ENCODE assay signal across 9 mouse cellular contexts in the genomic region with DNA sequence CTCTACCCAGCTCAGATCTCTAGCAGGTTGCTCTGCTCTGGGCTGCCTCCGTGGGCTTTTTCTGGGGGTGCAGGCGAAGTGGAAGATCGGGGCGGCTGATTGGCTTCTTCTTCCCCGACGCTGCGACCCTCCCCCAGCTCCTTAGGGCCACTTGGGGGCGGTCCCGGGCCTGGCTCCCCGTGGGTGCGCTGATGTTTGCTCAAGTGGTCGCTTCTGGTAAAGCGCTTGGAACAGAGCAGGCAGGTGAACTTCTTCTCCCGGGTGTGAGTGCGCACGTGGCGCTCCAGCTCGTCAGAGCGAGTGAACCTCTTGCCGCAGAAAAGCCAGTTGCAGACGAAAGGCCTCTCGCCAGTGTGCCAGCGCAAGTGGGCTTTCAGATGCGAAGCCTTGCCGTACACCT. TPM values are rescaled to one million over a fixed set of nuclear protein-coding genes. Genes with fewer than 3 reads are reported as not detected.
DNase-seq lines count a peak whose midpoint lies in the region; ATAC-seq lines count a peak whose summit lies in the region.
"Had no signal": no experiment of that assay in that cellular context is flagged by ENCODE, and none has a peak within 500 bp of the region (broad histone marks: within the 10 kb centered on the region; RNA-seq: fewer than 3 reads in every experiment).

No protein-coding gene starts in this region.

- DNase-seq in heart, adult 9 months (ENCODE audit: low spot score in 2 of 2) = no peak
- peak; percentile 83 for DNase-seq in ZHBTc4 (ENCODE audit: low read depth, low spot score)
- peak; percentile 54 for DNase-seq in neural tube, embryonic 10.5 days (ENCODE audit: extremely low spot score, low spot score)
- DNase-seq in heart, postnatal 25 days (ENCODE audit: low spot score) = no peak
- DNase-seq: lung, postnatal 36 days had no signal

- peaks cover 43% of the 10 kb centered on the region for H3K4me1 ChIP-seq in heart, embryonic 12.5 days (replicated peaks)
- H3K4me1 ChIP-seq in hindbrain, embryonic 15.5 days (replicated peaks) = peaks cover 26% of the 10 kb centered on the region

- H3K27ac ChIP-seq in heart, embryonic 12.5 days (ENCODE audit: poor library complexity, severe bottlenecking) = no peak overlapping the region
- H3K27ac ChIP-seq in hindbrain, embryonic 15.5 days (replicated peaks) = no peak overlapping the region

- intact Hi-C loops in heart, postnatal 25 days (cut with DNase I) = no loop called here

- 2% methylated on average over 25 of the region's 25 CpGs for WGBS in heart, embryonic 12.5 days
- 2% methylated on average over 25 of the region's 25 CpGs for WGBS in hindbrain, embryonic 15.5 days

- peak overlapping the region; percentile 57 for H3K4me2 ChIP-seq in heart, embryonic 12.5 days
- peak overlapping the region; percentile 51 for H3K4me2 ChIP-seq in hindbrain, embryonic 15.5 days

- peak overlapping the region; percentile 44; the same call in 1 of the 2 replicates for H3K9ac ChIP-seq in heart, embryonic 12.5 days
- H3K9ac ChIP-seq in hindbrain, embryonic 15.5 days = no peak overlapping the region

- peak overlapping the region; percentile 28 for H3K4me3 ChIP-seq in heart, embryonic 12.5 days
- H3K4me3 ChIP-seq in hindbrain, embryonic 15.5 days = peak overlapping the region; percentile 21; the same call in 1 of the 2 replicates

- H3K36me3 ChIP-seq in heart, embryonic 12.5 days = no peaks in the 10 kb centered on the region
- no peaks in the 10 kb centered on the region for H3K36me3 ChIP-seq in hindbrain, embryonic 15.5 days

- ATAC-seq in heart, embryonic 12.5 days (ENCODE audit: insufficient number of reproducible peaks, low FRiP score) = no peak
- ATAC-seq in hindbrain, embryonic 15.5 days (ENCODE audit: low FRiP score, low read depth) = no peak
- ATAC-seq in monocyte, adult 5-6 weeks (replicated peaks; ENCODE audit: insufficient number of reproducible peaks, low FRiP score, low TSS enrichment, poor library complexity, severe bottlenecking) = no peak
- ATAC-seq in megakaryocyte progenitor cell, adult 5-6 weeks (replicated peaks; ENCODE audit: poor library complexity) = no peak

- no peaks in the 10 kb centered on the region for H3K9me3 ChIP-seq in heart, embryonic 12.5 days (replicated peaks)
- H3K9me3 ChIP-seq in hindbrain, embryonic 15.5 days = no peaks in the 10 kb centered on the region

- peaks cover 48% of the 10 kb centered on the region for H3K27me3 ChIP-seq in heart, embryonic 12.5 days (replicated peaks)
- H3K27me3 ChIP-seq in hindbrain, embryonic 15.5 days = peaks cover 35% of the 10 kb centered on the region

RNA-seq across cellular contexts. Expression of a gene that starts 7.6 kb away (rescaled TPM):
- 53.8 and 55.8 TPM in 2 replicates for polyA plus RNA-seq in heart, embryonic 12.5 days (2016; fragmentation: Nextera tagmentation; extraction: Ambion mirVana)
- 36.8 and 37.9 TPM in 2 replicates for polyA plus RNA-seq in hindbrain, embryonic 15.5 days (2015; fragmentation: Nextera tagmentation; extraction: Ambion mirVana)
- total RNA-seq in monocyte, adult 5-6 weeks (2017) = 16.5 to 50.9 TPM (median 46.2 TPM) in 3 replicates
- total RNA-seq in megakaryocyte progenitor cell, adult 5-6 weeks (2015) = 103 and 110 TPM in 2 replicates
- total RNA-seq in megakaryocyte progenitor cell, adult 5-6 weeks (2017) = 141 and 151 TPM in 2 replicates
- total RNA-seq in heart, postnatal 25 days (2021) = 10 to 100 TPM; 10.2 to 11.2 TPM

RNA-seq across cellular contexts. Expression of a gene that starts 8.9 kb away (rescaled TPM):
- 0.34 and 0.58 TPM in 2 replicates for polyA plus RNA-seq in heart, embryonic 12.5 days (2016; fragmentation: Nextera tagmentation; extraction: Ambion mirVana)
- polyA plus RNA-seq in hindbrain, embryonic 15.5 days (2015; fragmentation: Nextera tagmentation; extraction: Ambion mirVana) = 0.57 and 0.71 TPM in 2 replicates
- not detected in 3 replicates for total RNA-seq in monocyte, adult 5-6 weeks (2017)
- total RNA-seq in megakaryocyte progenitor cell, adult 5-6 weeks (2015) = not detected in 2 replicates
- not detected in 2 replicates for total RNA-seq in megakaryocyte progenitor cell, adult 5-6 weeks (2017)
- not detected for total RNA-seq in heart, postnatal 25 days (2021)

RNA-seq across cellular contexts. Expression of a gene that starts 26.6 kb away (rescaled TPM):
- polyA plus RNA-seq in heart, embryonic 12.5 days (2016; fragmentation: Nextera tagmentation; extraction: Ambion mirVana) = 58.8 and 60.7 TPM in 2 replicates
- polyA plus RNA-seq in hindbrain, embryonic 15.5 days (2015; fragmentation: Nextera tagmentation; extraction: Ambion mirVana) = 92.6 and 94.2 TPM in 2 replicates
- total RNA-seq in monocyte, adult 5-6 weeks (2017) = 20.0 to 37.9 TPM (median 27.2 TPM) in 3 replicates
- total RNA-seq in megakaryocyte progenitor cell, adult 5-6 weeks (2015) = 26.5 and 28.4 TPM in 2 replicates
- total RNA-seq in megakaryocyte progenitor cell, adult 5-6 weeks (2017) = 56.4 and 58.5 TPM in 2 replicates
- 10 to 100 TPM; 21.3 to 23.1 TPM for total RNA-seq in heart, postnatal 25 days (2021)

RNA-seq across cellular contexts. Expression of a gene that starts 32.2 kb away (rescaled TPM):
- polyA plus RNA-seq in heart, embryonic 12.5 days (2016; fragmentation: Nextera tagmentation; extraction: Ambion mirVana) = 267 and 273 TPM in 2 replicates
- 460 and 473 TPM in 2 replicates for polyA plus RNA-seq in hindbrain, embryonic 15.5 days (2015; fragmentation: Nextera tagmentation; extraction: Ambion mirVana)
- total RNA-seq in monocyte, adult 5-6 weeks (2017) = 576 to 776 TPM (median 626 TPM) in 3 replicates
- 345 and 346 TPM in 2 replicates for total RNA-seq in megakaryocyte progenitor cell, adult 5-6 weeks (2015)
- total RNA-seq in megakaryocyte progenitor cell, adult 5-6 weeks (2017) = 343 and 379 TPM in 2 replicates
- 100 to 1,000 TPM; 284 to 288 TPM for total RNA-seq in heart, postnatal 25 days (2021)

RNA-seq across cellular contexts. Expression of a gene that starts 47.8 kb away (rescaled TPM):
- polyA plus RNA-seq in heart, embryonic 12.5 days (2016; fragmentation: Nextera tagmentation; extraction: Ambion mirVana) = 6.9 and 7.3 TPM in 2 replicates
- polyA plus RNA-seq in hindbrain, embryonic 15.5 days (2015; fragmentation: Nextera tagmentation; extraction: Ambion mirVana) = 3.4 and 4.0 TPM in 2 replicates
- 66.1 to 99.7 TPM (median 74.8 TPM) in 3 replicates for total RNA-seq in monocyte, adult 5-6 weeks (2017)
- total RNA-seq in megakaryocyte progenitor cell, adult 5-6 weeks (2015) = 62.0 and 63.9 TPM in 2 replicates
- 46.4 and 52.9 TPM in 2 replicates for total RNA-seq in megakaryocyte progenitor cell, adult 5-6 weeks (2017)
- total RNA-seq in heart, postnatal 25 days (2021) = 10 to 100 TPM; 42.7 to 44.4 TPM

Comparison
In these comparisons a context has a peak if more than half of its experiments do, and no peak if none do; other contexts are left out.
1. DNase-seq: peak in ZHBTc4 (single experiment) and neural tube, embryonic 10.5 days (single experiment); none in heart, adult 9 months (0 of 2) and heart, postnatal 25 days (single experiment).